Mouse (Mus musculus) bone marrow, adult 2 months (tissue): ENCODE measurements around the gene Tmem267.

Experiments used
- CTCF ChIP-seq: fragments of 200-500 bp; IDR thresholded peaks from 2 replicates; pipeline ENCODE4 v1.5.1; 2011; ENCODE audit warnings: low read length, control low read depth; ENCODE audit not compliant: control insufficient read depth, insufficient read depth
- POLR2A ChIP-seq: fragments of 200-500 bp; IDR thresholded peaks from 2 replicates; pipeline ENCODE4 v1.6.1; 2011; ENCODE audit warnings: low read depth, mild to moderate bottlenecking, control low read depth, low read length, borderline replicate concordance; ENCODE audit not compliant: control insufficient read depth

GRCm38 (mm10) chr13:119640504-119640903, 152.7 kb downstream of the Tmem267 start:
- 0 out of 2 replicates have a peak, but pooled peaks have one; percentile 9 for TF ChIP-seq CTCF
- no peak for TF ChIP-seq POLR2A
